Mouse (Mus musculus): ENCODE measurements around the gene Parp11. TPM values are rescaled to one million over a fixed set of nuclear protein-coding genes. Genes with fewer than 3 reads are reported as not detected.

Parp11 gene
- polyA plus RNA-seq, 1 experiment, result 13.2 TPM

- Histone ChIP-seq H3K36me3 (ENCODE audit: control insufficient read depth, insufficient read depth, low read length) (no peaks in the 10 kb centered on the region), H3K4me1 (ENCODE audit: control insufficient read depth, insufficient read depth, insufficient read length) (no peaks in the 10 kb centered on the region), H3K4me3 (ENCODE audit: extremely low read depth, insufficient read depth, insufficient read length) (no peak overlapping the region), H3K27ac (ENCODE audit: insufficient read depth, low read length) (no peak overlapping the region), H3K27me3 (ENCODE audit: control insufficient read depth, insufficient read depth, low read length) (no peaks in the 10 kb centered on the region)
- TF ChIP-seq CTCF (IDR thresholded peaks at IDR 0.05; ENCODE audit: extremely low read depth, insufficient read depth, insufficient read length, insufficient replicate concordance), result no peak
- no peak for TF ChIP-seq POLR2A (IDR thresholded peaks at IDR 0.05; ENCODE audit: low read depth, low read length)
- no peak for DNase-seq (ENCODE audit: low read depth in 1 of 2, low spot score in 2 of 2)
- 85% methylated on average over 12 of the region's 12 CpGs for WGBS
These were observed 29.0 kb upstream of the Parp11 start for GRCm38 (mm10) chr6:127417525-127418184.

GRCm38 (mm10) chr6:127418322-127418721, 28.3 kb upstream of the Parp11 start:
- Histone ChIP-seq H3K4me3 (ENCODE audit: extremely low read depth, insufficient read depth, insufficient read length) (no peak overlapping the region), H3K36me3 (ENCODE audit: control insufficient read depth, insufficient read depth, low read length) (no peaks in the 10 kb centered on the region), H3K4me1 (ENCODE audit: control insufficient read depth, insufficient read depth, insufficient read length) (no peaks in the 10 kb centered on the region), H3K27ac (ENCODE audit: insufficient read depth, low read length) (no peak overlapping the region), H3K27me3 (ENCODE audit: control insufficient read depth, insufficient read depth, low read length) (no peaks in the 10 kb centered on the region)
- TF ChIP-seq CTCF (IDR thresholded peaks at IDR 0.05; ENCODE audit: extremely low read depth, insufficient read depth, insufficient read length, insufficient replicate concordance), result no peak
- WGBS, result 76% methylated on average over 2 of the region's 2 CpGs
- DNase-seq (ENCODE audit: low read depth in 1 of 2, low spot score in 2 of 2), result no peak

GRCm38 (mm10) chr6:127420115-127420514, 26.5 kb upstream of the Parp11 start:
- WGBS, result 51% methylated on average over 2 of the region's 2 CpGs
- no peak for TF ChIP-seq POLR2A (IDR thresholded peaks at IDR 0.05; ENCODE audit: low read depth, low read length)
- no peak for TF ChIP-seq CTCF (IDR thresholded peaks at IDR 0.05; ENCODE audit: extremely low read depth, insufficient read depth, insufficient read length, insufficient replicate concordance)

GRCm38 (mm10) chr6:127425095-127425494, 21.5 kb upstream of the Parp11 start:
- WGBS, result 88% methylated on average over 5 of the region's 5 CpGs
- Histone ChIP-seq H3K27ac (ENCODE audit: insufficient read depth, low read length) (no peak overlapping the region), H3K27me3 (ENCODE audit: control insufficient read depth, insufficient read depth, low read length) (no peaks in the 10 kb centered on the region), H3K36me3 (ENCODE audit: control insufficient read depth, insufficient read depth, low read length) (no peaks in the 10 kb centered on the region), H3K4me3 (ENCODE audit: extremely low read depth, insufficient read depth, insufficient read length) (no peak overlapping the region), H3K4me1 (ENCODE audit: control insufficient read depth, insufficient read depth, insufficient read length) (no peaks in the 10 kb centered on the region)
- no peak for TF ChIP-seq POLR2A (IDR thresholded peaks at IDR 0.05; ENCODE audit: low read depth, low read length)
- TF ChIP-seq CTCF (IDR thresholded peaks at IDR 0.05; ENCODE audit: extremely low read depth, insufficient read depth, insufficient read length, insufficient replicate concordance), result no peak
- DNase-seq (ENCODE audit: low read depth in 1 of 2, low spot score in 2 of 2), result no peak

More at GRCm38 (mm10) chr6:127420115-127420514, 26.5 kb upstream of the Parp11 start:
- H3K4me1 ChIP-seq (ENCODE audit: control insufficient read depth, insufficient read depth, insufficient read length), result no peaks in the 10 kb centered on the region
- H3K4me3 ChIP-seq (ENCODE audit: extremely low read depth, insufficient read depth, insufficient read length), result no peak overlapping the region
- no peak overlapping the region for H3K27ac ChIP-seq (ENCODE audit: insufficient read depth, low read length)
- H3K27me3 ChIP-seq (ENCODE audit: control insufficient read depth, insufficient read depth, low read length), result no peaks in the 10 kb centered on the region
- H3K36me3 ChIP-seq (ENCODE audit: control insufficient read depth, insufficient read depth, low read length), result no peaks in the 10 kb centered on the region
- no peak for DNase-seq (ENCODE audit: low read depth in 1 of 2, low spot score in 2 of 2)

- 85% methylated on average over 7 of the region's 7 CpGs for WGBS
- DNase-seq (ENCODE audit: low read depth in 1 of 2, low spot score in 2 of 2), result no peak
- H3K4me1 ChIP-seq (ENCODE audit: control insufficient read depth, insufficient read depth, insufficient read length), result no peaks in the 10 kb centered on the region
- no peaks in the 10 kb centered on the region for H3K36me3 ChIP-seq (ENCODE audit: control insufficient read depth, insufficient read depth, low read length)
- TF ChIP-seq POLR2A (IDR thresholded peaks at IDR 0.05; ENCODE audit: low read depth, low read length) (no peak), CTCF (IDR thresholded peaks at IDR 0.05; ENCODE audit: extremely low read depth, insufficient read depth, insufficient read length, insufficient replicate concordance) (no peak)
- no peaks in the 10 kb centered on the region for H3K27me3 ChIP-seq (ENCODE audit: control insufficient read depth, insufficient read depth, low read length)
- no peak overlapping the region for H3K27ac ChIP-seq (ENCODE audit: insufficient read depth, low read length)
- H3K4me3 ChIP-seq (ENCODE audit: extremely low read depth, insufficient read depth, insufficient read length), result no peak overlapping the region
These were observed 15.9 kb upstream of the Parp11 start for GRCm38 (mm10) chr6:127430716-127431115.

GRCm38 (mm10) chr6:127431196-127431766, 15.4 kb upstream of the Parp11 start:
- WGBS, result 71% methylated on average over 6 of the region's 6 CpGs
- no peak for DNase-seq (ENCODE audit: low read depth in 1 of 2, low spot score in 2 of 2)

More at GRCm38 (mm10) chr6:127431196-127431766, 15.4 kb upstream of the Parp11 start:
- H3K27ac ChIP-seq (ENCODE audit: insufficient read depth, low read length), result no peak overlapping the region
- TF ChIP-seq POLR2A (IDR thresholded peaks at IDR 0.05; ENCODE audit: low read depth, low read length) (no peak), CTCF (IDR thresholded peaks at IDR 0.05; ENCODE audit: extremely low read depth, insufficient read depth, insufficient read length, insufficient replicate concordance) (no peak)
- no peaks in the 10 kb centered on the region for H3K27me3 ChIP-seq (ENCODE audit: control insufficient read depth, insufficient read depth, low read length)
- no peaks in the 10 kb centered on the region for H3K36me3 ChIP-seq (ENCODE audit: control insufficient read depth, insufficient read depth, low read length)
- no peaks in the 10 kb centered on the region for H3K4me1 ChIP-seq (ENCODE audit: control insufficient read depth, insufficient read depth, insufficient read length)
- H3K4me3 ChIP-seq (ENCODE audit: extremely low read depth, insufficient read depth, insufficient read length), result no peak overlapping the region

Data from spleen, adult 2 months (tissue).